Mouse (Mus musculus) heart, adult 2 months (tissue): Measurements from ENCODE around the gene Map3k3.

ENCODE experiments used
- CTCF ChIP-seq: fragments of 200-600 bp; IDR thresholded peaks from 2 replicates; pipeline ENCODE4 v1.8.1; 2022; ENCODE audit warnings: antibody characterized with exemption, mild to moderate bottlenecking, moderate library complexity
- EP300 ChIP-seq: fragments of 200-500 bp; IDR thresholded peaks from 2 replicates; pipeline ENCODE4 v1.6.1; 2011; ENCODE audit warnings: low read depth, low read length, control low read depth; ENCODE audit not compliant: insufficient read depth
- POLR2A ChIP-seq: fragments of 200-500 bp; IDR thresholded peaks from 2 replicates; pipeline ENCODE4 v1.6.1; 2011; ENCODE audit warnings: mild to moderate bottlenecking, low read depth, low read length, control low read depth; ENCODE audit not compliant: insufficient read depth

- TF ChIP-seq EP300 (no peak), POLR2A (no peak), CTCF (no peak)
Measured at GRCm38 (mm10) chr11:106164601-106165180, 80.3 kb downstream of the Map3k3 start.
